Comparison of ENCODE assay signal across 8 mouse cellular contexts in genomic region chr16:21778293-21778866, GRCm38 (mm10). TPM values are rescaled to one million over a fixed set of nuclear protein-coding genes. Genes with fewer than 3 reads are reported as not detected.
DNase-seq lines count a peak whose midpoint lies in the region; ATAC-seq and TF ChIP-seq lines count a peak whose summit lies in the region.

No protein-coding gene starts in this region.

- no peak for TF ChIP-seq CTCF in thymus, adult 2 months (IDR thresholded peaks at IDR 0.05; ENCODE audit: borderline replicate concordance, control insufficient read depth, extremely low read depth, insufficient read depth, low read length, poor library complexity)
- TF ChIP-seq CTCF in cerebellum, adult 2 months (IDR thresholded peaks at IDR 0.05; ENCODE audit: borderline replicate concordance, insufficient read depth, low read depth, low read length): no peak

- 84% methylated on average over 3 of the region's 3 CpGs for WGBS in thymus, adult 2 months
- WGBS in intestine, embryonic 14.5 days: 49% methylated on average over 3 of the region's 3 CpGs
- 76% methylated on average over 3 of the region's 3 CpGs for WGBS in macrophage (ENCODE audit: missing documents)
- 43% methylated on average over 3 of the region's 3 CpGs for WGBS in cerebellum, adult 2 months

- DNase-seq in thymus, adult 2 months: peak; percentile 21
- DNase-seq in thymus, adult 18-20 months: no peak
- no peak for DNase-seq in intestine, embryonic 14.5 days (ENCODE audit: low spot score)
- DNase-seq in layer of hippocampus, adult 11-12 months (ENCODE audit: low spot score): no peak
- no peak for DNase-seq in cerebellum, postnatal 14 days
- DNase-seq in cerebellum, adult 2 months: no peak

- H3K27ac ChIP-seq in thymus, adult 2 months (ENCODE audit: control insufficient read depth, insufficient read depth, low read length): no peak overlapping the region
- H3K27ac ChIP-seq in intestine, embryonic 14.5 days (ENCODE audit: low read depth): no peak overlapping the region
- no peak overlapping the region for H3K27ac ChIP-seq in macrophage
- H3K27ac ChIP-seq in cerebellum, adult 2 months (ENCODE audit: insufficient read depth, low read length): no peak overlapping the region

- no peak overlapping the region for H3K4me3 ChIP-seq in thymus, adult 2 months (ENCODE audit: control insufficient read depth, insufficient read depth, low read length)
- H3K4me3 ChIP-seq in intestine, embryonic 14.5 days (ENCODE audit: low read depth, low read length): peak overlapping the region; percentile 16; the same call in 1 of the 2 replicates
- peak overlapping the region; percentile 8; the same call in 1 of the 2 replicates for H3K4me3 ChIP-seq in macrophage (ENCODE audit: inconsistent target)
- H3K4me3 ChIP-seq in cerebellum, adult 2 months (replicated peaks; ENCODE audit: insufficient read depth, low read depth, low read length): no peak overlapping the region

- no peak for TF ChIP-seq POLR2A in thymus, adult 2 months (IDR thresholded peaks at IDR 0.05; ENCODE audit: control insufficient read depth, extremely low read depth, insufficient read depth, low read length, poor library complexity)
- no peak for TF ChIP-seq POLR2A in cerebellum, adult 2 months (IDR thresholded peaks at IDR 0.05; ENCODE audit: borderline replicate concordance, insufficient read depth, low read length)

- H3K9ac ChIP-seq in intestine, embryonic 14.5 days (ENCODE audit: low read length): no peak overlapping the region

- H3K4me1 ChIP-seq in thymus, adult 2 months (replicated peaks; ENCODE audit: control insufficient read depth, insufficient read depth, low read length): no peaks in the 10 kb centered on the region
- no peaks in the 10 kb centered on the region for H3K4me1 ChIP-seq in intestine, embryonic 14.5 days (replicated peaks; ENCODE audit: control insufficient read depth, insufficient read depth, low read length)
- no peaks in the 10 kb centered on the region for H3K4me1 ChIP-seq in cerebellum, adult 2 months (ENCODE audit: control insufficient read depth, insufficient read depth, low read length)

- no peaks in the 10 kb centered on the region for H3K27me3 ChIP-seq in thymus, adult 2 months (ENCODE audit: control insufficient read depth, insufficient read depth, low read length)
- no peaks in the 10 kb centered on the region for H3K27me3 ChIP-seq in intestine, embryonic 14.5 days (replicated peaks; ENCODE audit: control insufficient read depth, insufficient read depth, low read length)
- no peaks in the 10 kb centered on the region for H3K27me3 ChIP-seq in cerebellum, adult 2 months (ENCODE audit: control insufficient read depth, insufficient read depth, low read length)

- H3K79me2 ChIP-seq in macrophage (ENCODE audit: inconsistent target): no peaks in the 10 kb centered on the region

- 0 out of 2 replicates have a peak, but pooled peaks have one; percentile 52 for ATAC-seq in erythroid progenitor cell, adult 5-6 weeks (replicated peaks; ENCODE audit: low FRiP score, poor library complexity, severe bottlenecking)
- no peak for ATAC-seq in intestine, embryonic 14.5 days (replicated peaks; ENCODE audit: low FRiP score, low TSS enrichment, low read depth)

- H3K36me3 ChIP-seq in thymus, adult 2 months (ENCODE audit: control insufficient read depth, insufficient read depth, low read length): peaks cover 3% of the 10 kb centered on the region; the same call in 1 of the 2 replicates
- H3K36me3 ChIP-seq in intestine, embryonic 14.5 days (ENCODE audit: control insufficient read depth, insufficient read depth, low read length): no peaks in the 10 kb centered on the region
- H3K36me3 ChIP-seq in macrophage (ENCODE audit: inconsistent target): no peaks in the 10 kb centered on the region

- H3K9me3 ChIP-seq in intestine, embryonic 14.5 days (ENCODE audit: control insufficient read depth, low read length): no peaks in the 10 kb centered on the region

- peak overlapping the region; percentile 11 for H3K4me2 ChIP-seq in intestine, embryonic 14.5 days (ENCODE audit: low read length)

RNA-seq across cellular contexts. Expression of gene Ehhadh, which starts 9.2 kb away (rescaled TPM):
- polyA plus RNA-seq in thymus, adult 2 months (2012; rRNA removed): 8.0 and 9.6 TPM in 2 replicates
- total RNA-seq in erythroid progenitor cell, adult 5-6 weeks (2015; ENCODE audit: low replicate concordance): 0.72 and 2.9 TPM in 2 replicates
- 0.64 and 0.98 TPM in 2 replicates for total RNA-seq in erythroid progenitor cell, adult 5-6 weeks (2017; ENCODE audit: low replicate concordance)
- polyA plus RNA-seq in intestine, embryonic 14.5 days (2014; fragmentation: Nextera tagmentation; extraction: Ambion mirVana): 4.2 and 4.8 TPM in 2 replicates
- 1 to 10 TPM in 1 of 26 experiments, under 1 TPM in 15, not detected in 10; 0.29 to 1.4 (median 0.53) TPM for total RNA-seq in macrophage (2018; cell fraction: chromatin; rRNA removed)
- total RNA-seq in macrophage (2018; cell fraction: cytosol; rRNA removed): 1 to 10 TPM in 2 of 26 experiments, under 1 TPM in 24; 0.24 to 1.1 (median 0.60) TPM
- total RNA-seq in macrophage (2018; cell fraction: nucleus; rRNA removed): 1 to 10 TPM in 1 of 26 experiments, under 1 TPM in 20, not detected in 5; 0.17 to 1.1 (median 0.50) TPM
- polyA plus RNA-seq in macrophage (2018): 0.49 to 1.1 TPM (median 0.95 TPM) in 3 replicates
- polyA plus RNA-seq in cerebellum, adult 2 months (2012; rRNA removed): 3.8 and 4.4 TPM in 2 replicates

RNA-seq across cellular contexts. Expression of gene Map3k13, which starts 15.8 kb away (rescaled TPM):
- 2.0 and 2.3 TPM in 2 replicates for polyA plus RNA-seq in thymus, adult 2 months (2012; rRNA removed)
- total RNA-seq in erythroid progenitor cell, adult 5-6 weeks (2015; ENCODE audit: low replicate concordance): not detected in 2 replicates
- total RNA-seq in erythroid progenitor cell, adult 5-6 weeks (2017; ENCODE audit: low replicate concordance): 0.39 and 0.53 TPM in 2 replicates
- polyA plus RNA-seq in intestine, embryonic 14.5 days (2014; fragmentation: Nextera tagmentation; extraction: Ambion mirVana): 1.4 and 1.7 TPM in 2 replicates
- total RNA-seq in macrophage (2018; cell fraction: chromatin; rRNA removed): 1 to 10 TPM in 1 of 26 experiments, under 1 TPM in 23, not detected in 2; 0.16 to 1.0 (median 0.58) TPM
- total RNA-seq in macrophage (2018; cell fraction: cytosol; rRNA removed): under 1 TPM; under 0.01 to 0.24 (median 0.13) TPM
- total RNA-seq in macrophage (2018; cell fraction: nucleus; rRNA removed): under 1 TPM in 24 of 26 experiments, not detected in 2; 0.10 to 0.69 (median 0.30) TPM
- polyA plus RNA-seq in macrophage (2018): 0.04 to 0.14 TPM (median 0.09 TPM) in 3 replicates
- 13.1 and 13.3 TPM in 2 replicates for polyA plus RNA-seq in cerebellum, adult 2 months (2012; rRNA removed)

Comparison
In these comparisons a context has a peak if more than half of its experiments do, and no peak if none do; other contexts are left out.
1. H3K4me3 ChIP-seq: peak in intestine, embryonic 14.5 days (single experiment) and macrophage (single experiment); none in thymus, adult 2 months (single experiment) and cerebellum, adult 2 months (single experiment).